Mouse (Mus musculus) lung, embryonic 15.5 days (tissue): ENCODE measurements around the gene Gm11127. TPM values are rescaled to one million over a fixed set of nuclear protein-coding genes. Genes with fewer than 3 reads are reported as not detected.
"Not testable (repeated sequence)": the region's sequence is repeated elsewhere in the genome, so short reads cannot be mapped to it uniquely, and the experiment has no call there.

Experiments
- ATAC-seq: fragments of 200-750 bp; cut with Nextera tagmentation; 2 replicates; pipeline ENCODE4 v1.8.0; 2017; ENCODE audit warnings: moderate number of reproducible peaks, borderline replicate concordance; ENCODE audit not compliant: low FRiP score, low TSS enrichment; ENCODE audit errors: extremely low read depth
- H3K27ac ChIP-seq: fragments of 300-500 bp; sonication (generic); 2 replicates; pipeline ENCODE4 v1.5.1; 2015; ENCODE audit warnings: moderate library complexity, mild to moderate bottlenecking, inconsistent platforms
- H3K27me3 ChIP-seq: fragments of 300-500 bp; sonication (generic); 2 replicates; pipeline ENCODE4 v1.6.1; 2015; ENCODE audit warnings: inconsistent platforms
- H3K36me3 ChIP-seq: fragments of 300-500 bp; sonication (generic); 2 replicates; pipeline ENCODE4 v1.6.1; 2015; ENCODE audit warnings: inconsistent platforms
- H3K4me1 ChIP-seq: fragments of 300-500 bp; sonication (generic); 2 replicates; pipeline ENCODE4 v1.6.1; 2015; ENCODE audit warnings: inconsistent platforms
- H3K4me2 ChIP-seq: fragments of 300-500 bp; sonication (generic); 2 replicates; pipeline ENCODE4 v1.6.1; 2015; ENCODE audit warnings: inconsistent platforms, mild to moderate bottlenecking, moderate library complexity
- H3K4me3 ChIP-seq: fragments of 300-500 bp; sonication (generic); 2 replicates; pipeline ENCODE4 v1.5.1; 2015; ENCODE audit warnings: mild to moderate bottlenecking, inconsistent platforms
- H3K9ac ChIP-seq: fragments of 300-500 bp; sonication (generic); 2 replicates; pipeline ENCODE4 v1.6.1; 2015; ENCODE audit warnings: inconsistent platforms
- H3K9me3 ChIP-seq: fragments of 300-500 bp; sonication (generic); 2 replicates; pipeline ENCODE4 v1.6.1; 2016; ENCODE audit warnings: inconsistent platforms
- whole genome bisulfite sequencing: fragments of 180-500 bp; shearing (Covaris S2); methylation state at CpG from one replicate; pipeline ENCODE4 v1.1.7; 2015; 5-methylcytosine and 5-hydroxymethylcytosine counted together
- polyA plus RNA-seq: library from polyadenylated mRNA; unstranded; fragments of >200 nt; fragmentation: Nextera tagmentation; extraction: Ambion mirVana; gene quantifications from 2 replicates; pipeline ENCODE4 v1.2.1, GENCODE M21; 2015

Gm11127 gene
- polyA plus RNA-seq, 1 experiment from 2014 or later, result not detected

- H3K4me2 ChIP-seq, H3K4me1 ChIP-seq, H3K4me3 ChIP-seq, H3K27me3 ChIP-seq, H3K9me3 ChIP-seq, H3K36me3 ChIP-seq, H3K27ac ChIP-seq, H3K9ac ChIP-seq, ATAC-seq: not testable (repeated sequence)
- 77% methylated on average over 4 of the region's 4 CpGs for WGBS
Measured at GRCm38 (mm10) chr17:36030046-36030702, 28.0 kb downstream of the Gm11127 start.

DNA sequence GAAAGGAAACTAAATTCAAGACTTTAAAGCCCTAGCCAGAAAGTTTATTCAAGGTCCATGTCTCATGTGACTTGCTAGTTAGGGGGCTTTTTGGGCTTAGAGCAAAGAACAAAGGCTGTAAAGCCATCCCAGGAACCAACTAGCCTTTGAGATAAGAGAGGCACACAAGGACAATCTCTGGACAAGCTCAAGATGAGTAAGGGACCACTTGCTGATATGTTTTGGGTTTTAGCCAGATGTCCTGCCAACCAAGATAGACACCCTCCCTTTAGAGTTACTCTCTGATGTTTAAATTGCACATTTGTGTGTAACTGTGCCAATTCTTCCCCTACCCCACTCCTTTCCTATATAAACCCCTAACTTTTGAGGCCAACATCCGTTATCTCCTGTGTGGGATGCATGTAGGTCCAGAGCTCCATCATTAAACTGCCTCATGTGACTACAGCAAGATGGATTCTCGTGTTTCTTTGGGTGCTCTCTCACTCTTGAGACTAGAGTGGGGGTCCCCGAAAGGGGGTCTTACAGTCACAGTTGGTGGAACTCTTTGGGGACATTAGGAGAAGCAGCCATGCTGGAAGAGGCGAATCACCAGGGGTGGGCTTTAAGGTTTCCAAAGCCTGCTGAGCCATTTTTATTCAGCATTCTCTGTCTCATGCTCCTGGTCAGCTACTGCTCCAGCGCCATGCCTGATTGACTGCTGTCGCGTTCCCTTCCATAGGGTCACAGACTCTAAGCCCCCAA lies 29.1 kb downstream of the Gm11127 start:
- Histone ChIP-seq H3K27me3 (no peaks in the 10 kb centered on the region), H3K4me1 (peaks cover 9% of the 10 kb centered on the region; the same call in 1 of the 2 replicates), H3K9me3 (no peaks in the 10 kb centered on the region), H3K36me3 (no peaks in the 10 kb centered on the region), H3K4me2 (no peak overlapping the region), H3K9ac (no peak overlapping the region), H3K27ac (no peak overlapping the region), H3K4me3 (no peak overlapping the region)
- WGBS, result 88% methylated on average over 7 of the region's 7 CpGs
- ATAC-seq, result no peak

GRCm38 (mm10) chr17:36027663-36028062 lies 30.5 kb downstream of the Gm11127 start:
- Histone ChIP-seq H3K27me3 (no peaks in the 10 kb centered on the region), H3K27ac (no peak overlapping the region), H3K4me3 (no peak overlapping the region), H3K4me1 (peaks cover 21% of the 10 kb centered on the region), H3K36me3 (no peaks in the 10 kb centered on the region), H3K9me3 (no peaks in the 10 kb centered on the region), H3K4me2 (no peak overlapping the region), H3K9ac (no peak overlapping the region)
- ATAC-seq, result no peak
- 71% methylated on average over 4 of the region's 4 CpGs for WGBS

- no peak overlapping the region for H3K4me3 ChIP-seq
- no peaks in the 10 kb centered on the region for H3K27me3 ChIP-seq
- peaks cover 13% of the 10 kb centered on the region for H3K4me1 ChIP-seq
- no peak overlapping the region for H3K27ac ChIP-seq
- 56% methylated on average over 4 of the region's 4 CpGs for WGBS
- no peak overlapping the region for H3K4me2 ChIP-seq
- H3K9me3 ChIP-seq, result no peaks in the 10 kb centered on the region; the same call in 1 of the 2 replicates
- ATAC-seq, result no peak
- no peaks in the 10 kb centered on the region for H3K36me3 ChIP-seq
- H3K9ac ChIP-seq, result no peak overlapping the region
Measured at GRCm38 (mm10) chr17:36025901-36026300, 32.3 kb downstream of the Gm11127 start.

DNA sequence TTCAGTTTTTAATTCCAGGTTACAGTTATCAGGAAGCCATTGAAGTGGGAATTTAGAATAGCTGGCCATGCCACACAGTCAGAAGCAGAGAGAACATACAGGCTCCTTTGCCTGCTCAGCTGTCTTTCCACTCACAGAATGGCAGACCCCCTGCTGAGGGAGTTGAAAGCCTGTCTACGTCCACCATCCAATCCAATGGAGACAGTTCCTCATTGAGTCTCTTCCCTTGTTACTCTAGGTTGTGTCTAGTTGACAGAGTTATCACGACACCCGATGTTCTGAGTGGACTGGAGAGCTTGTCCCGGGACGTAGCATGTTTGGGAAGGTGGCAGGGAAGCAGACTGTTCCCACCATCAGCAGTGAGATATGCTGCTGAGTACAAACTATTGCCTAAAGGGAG lies 33.0 kb downstream of the Gm11127 start:
- no peak overlapping the region for H3K9ac ChIP-seq
- H3K36me3 ChIP-seq, result no peaks in the 10 kb centered on the region
- no peak overlapping the region for H3K4me3 ChIP-seq
- H3K4me2 ChIP-seq, result no peak overlapping the region
- no peaks in the 10 kb centered on the region for H3K27me3 ChIP-seq
- ATAC-seq, result no peak
- H3K9me3 ChIP-seq, result no peaks in the 10 kb centered on the region; the same call in 1 of the 2 replicates
- no peak overlapping the region for H3K27ac ChIP-seq
- 48% methylated on average over 5 of the region's 5 CpGs for WGBS
- H3K4me1 ChIP-seq, result peaks cover 13% of the 10 kb centered on the region

DNA sequence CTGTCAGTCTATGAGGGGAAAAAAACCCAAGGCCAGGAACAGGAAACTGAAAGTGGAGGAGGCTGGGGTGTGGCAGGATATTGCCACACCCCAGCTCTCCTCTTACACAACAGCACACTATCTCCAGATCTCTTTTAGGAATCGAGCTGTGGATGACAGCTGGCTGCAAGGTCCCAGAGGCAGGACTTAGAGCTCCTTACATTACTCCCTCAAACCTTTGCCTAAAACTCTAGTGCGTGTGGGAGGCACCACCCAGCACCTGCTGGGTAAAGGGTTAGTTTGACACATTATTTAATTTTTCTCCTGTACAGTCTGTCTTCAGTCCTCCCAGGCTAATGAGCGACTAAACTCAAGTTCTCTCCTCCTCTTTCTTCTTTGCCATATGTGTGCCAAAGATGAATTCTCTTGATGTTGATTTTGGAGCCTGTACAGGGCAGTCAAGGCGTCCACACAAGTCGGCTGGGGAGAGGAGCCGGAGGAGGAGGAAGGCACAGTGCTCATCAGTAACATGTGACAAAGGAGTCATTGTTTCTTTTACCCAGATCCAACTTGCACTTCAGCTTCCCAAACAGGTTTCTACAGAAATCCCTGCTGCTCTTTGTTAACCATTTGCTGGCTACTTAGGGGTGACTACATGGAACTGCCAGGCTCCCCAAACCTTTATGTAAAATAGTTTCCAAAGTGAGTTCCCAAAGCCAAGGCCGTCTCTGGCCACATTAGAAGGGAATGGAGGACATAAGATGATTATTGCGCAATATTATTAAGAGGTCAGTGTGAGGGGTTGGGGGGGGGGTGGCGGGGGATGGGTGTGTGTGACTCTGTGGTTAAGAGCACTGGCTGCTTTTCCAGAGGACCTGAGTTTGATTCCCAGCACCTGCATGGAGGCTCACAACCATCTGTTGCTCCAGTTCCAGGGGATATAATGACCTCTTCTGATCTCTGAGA lies 34.2 kb downstream of the Gm11127 start:
- no peak for ATAC-seq
- no peak overlapping the region for H3K9ac ChIP-seq
- H3K27ac ChIP-seq, result peak overlapping the region; percentile 48
- H3K4me1 ChIP-seq, result peaks cover 13% of the 10 kb centered on the region
- H3K4me2 ChIP-seq, result no peak overlapping the region
- no peaks in the 10 kb centered on the region; the same call in 1 of the 2 replicates for H3K9me3 ChIP-seq
- 42% methylated on average over 9 of the region's 9 CpGs for WGBS
- H3K4me3 ChIP-seq, result no peak overlapping the region
- H3K27me3 ChIP-seq, result no peaks in the 10 kb centered on the region
- H3K36me3 ChIP-seq, result no peaks in the 10 kb centered on the region

DNA sequence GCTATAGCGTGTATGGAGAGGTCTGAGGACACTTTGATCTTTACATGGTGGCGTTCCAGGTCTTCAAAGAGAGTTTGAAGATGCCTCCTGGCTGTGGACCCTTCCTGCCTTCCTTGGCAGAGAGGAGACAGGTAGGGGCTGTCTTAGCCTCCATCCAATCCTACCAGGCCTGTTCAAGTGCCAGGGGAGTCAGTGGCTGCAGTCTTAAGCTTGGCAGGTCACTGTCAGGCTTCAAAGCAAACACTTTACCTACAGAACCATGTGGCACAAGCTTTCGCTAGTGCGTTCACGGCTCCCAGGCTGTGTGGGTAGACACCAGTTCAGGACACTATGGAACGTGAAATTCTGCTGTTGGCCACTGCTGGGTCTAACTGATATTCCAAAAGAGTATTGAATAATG lies 35.2 kb downstream of the Gm11127 start:
- Histone ChIP-seq H3K9ac (no peak overlapping the region), H3K36me3 (no peaks in the 10 kb centered on the region), H3K4me3 (no peak overlapping the region), H3K9me3 (no peaks in the 10 kb centered on the region; the same call in 1 of the 2 replicates), H3K4me2 (no peak overlapping the region), H3K27ac (no peak overlapping the region), H3K27me3 (no peaks in the 10 kb centered on the region), H3K4me1 (peaks cover 13% of the 10 kb centered on the region)
- no peak for ATAC-seq
- 81% methylated on average over 6 of the region's 6 CpGs for WGBS

DNA sequence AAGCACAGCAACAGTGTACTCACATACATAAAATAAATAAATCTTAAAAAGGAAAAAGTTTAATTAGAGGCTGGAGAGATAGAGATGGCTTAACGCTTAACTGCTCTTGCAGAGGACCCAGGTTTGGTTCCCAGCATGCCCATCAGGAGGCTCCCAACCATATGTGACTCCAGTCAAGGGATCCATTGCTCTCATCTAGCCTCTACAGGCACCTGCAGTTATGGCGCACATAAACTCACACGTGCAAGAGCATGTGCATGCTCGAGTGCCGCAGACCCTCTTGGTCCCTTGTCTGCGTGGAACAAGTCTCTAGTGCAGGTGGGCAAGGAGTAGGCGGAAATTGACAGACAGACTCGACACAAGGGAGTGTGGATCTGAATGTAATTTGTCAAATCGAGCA lies 36.1 kb downstream of the Gm11127 start:
- ATAC-seq, result no peak

DNA sequence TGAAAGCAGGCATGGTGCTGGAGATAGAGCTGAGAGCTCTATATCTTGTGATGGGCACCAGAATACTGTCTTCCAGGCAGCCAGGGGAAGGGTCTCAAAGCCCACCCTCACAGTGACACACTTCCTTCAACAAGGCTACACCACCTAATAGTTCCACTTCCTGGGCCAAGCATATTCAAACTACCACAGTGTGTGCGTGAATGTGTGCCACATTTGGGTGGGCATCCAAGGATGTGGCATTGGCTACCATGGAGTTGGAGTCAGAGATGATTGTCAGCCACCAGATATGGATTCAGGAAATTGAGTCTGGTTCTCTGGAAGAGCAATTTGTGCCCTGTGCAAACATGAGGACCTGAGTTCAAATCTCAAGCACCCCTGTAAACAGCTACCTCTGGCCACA lies 36.9 kb downstream of the Gm11127 start:
- Histone ChIP-seq H3K27me3 (no peaks in the 10 kb centered on the region), H3K4me1 (peaks cover 13% of the 10 kb centered on the region), H3K4me3 (no peak overlapping the region), H3K4me2 (peak overlapping the region; percentile 35; the same call in 1 of the 2 replicates), H3K27ac (peak overlapping the region; percentile 12; the same call in 1 of the 2 replicates), H3K9ac (no peak overlapping the region), H3K36me3 (no peaks in the 10 kb centered on the region), H3K9me3 (no peaks in the 10 kb centered on the region; the same call in 1 of the 2 replicates)
- 93% methylated on average over 1 of the region's 1 CpGs for WGBS
- ATAC-seq, result no peak

More for the DNA sequence above, 36.1 kb downstream of the Gm11127 start:
- no peaks in the 10 kb centered on the region for H3K27me3 ChIP-seq
- H3K9me3 ChIP-seq, result no peaks in the 10 kb centered on the region; the same call in 1 of the 2 replicates
- 94% methylated on average over 9 of the region's 9 CpGs for WGBS
- no peak overlapping the region for H3K4me2 ChIP-seq
- no peaks in the 10 kb centered on the region for H3K36me3 ChIP-seq
- H3K9ac ChIP-seq, result no peak overlapping the region
- peaks cover 13% of the 10 kb centered on the region for H3K4me1 ChIP-seq
- no peak overlapping the region for H3K4me3 ChIP-seq
- no peak overlapping the region for H3K27ac ChIP-seq

DNA sequence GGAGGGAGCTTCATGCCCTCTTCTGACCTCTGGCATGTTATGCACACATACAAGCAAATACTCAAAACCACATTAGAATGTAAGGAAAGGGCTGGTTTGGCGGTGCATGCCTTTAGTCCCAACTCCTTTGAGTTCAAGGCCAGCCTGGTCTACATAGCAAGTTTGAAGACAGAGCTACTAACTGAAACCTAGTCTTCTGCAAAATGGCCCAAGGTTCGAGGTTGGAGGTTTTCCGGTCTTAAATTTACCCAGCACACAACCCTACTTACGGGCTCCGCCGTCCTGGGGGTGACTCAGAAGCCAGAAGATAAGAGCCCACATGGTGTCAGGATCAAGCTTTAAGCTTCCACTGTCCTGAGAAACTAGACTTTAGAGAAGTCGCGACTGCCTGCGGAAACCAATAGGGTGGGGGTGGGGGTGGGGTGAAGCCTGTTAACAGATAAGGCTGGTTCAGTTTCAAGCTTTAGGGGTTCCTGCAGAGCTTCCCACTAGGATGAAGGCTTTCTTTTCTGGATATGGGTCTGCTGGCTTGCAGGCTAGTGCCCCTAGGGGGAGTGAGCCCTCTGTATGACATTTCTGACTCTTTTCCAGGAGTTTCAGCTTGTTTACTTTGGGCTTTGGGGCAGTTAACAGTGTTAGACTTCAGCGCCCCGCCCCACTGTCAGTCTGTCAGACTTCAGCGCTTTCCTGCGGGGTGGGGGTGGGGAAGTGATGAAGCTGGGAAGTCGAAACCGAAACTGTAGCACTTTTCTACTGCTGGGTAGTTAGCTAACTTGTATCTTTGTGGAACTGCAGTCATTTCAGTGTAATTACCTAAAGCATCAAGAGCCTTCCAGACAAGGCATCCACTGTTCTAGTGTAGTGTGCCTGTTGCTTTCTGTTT lies 37.7 kb downstream of the Gm11127 start, which contains the start of gene H2-T24:
H2-T24 (minus strand) TSS at position 370 of the 883 bp plus-strand sequence.
- Histone ChIP-seq H3K27ac (peak within 1 kb of the TSS; percentile 12; the same call in 1 of the 2 replicates), H3K9ac (no peak within 1 kb of the TSS), H3K27me3 (no peaks in the 10 kb centered on the region), H3K36me3 (no peaks in the 10 kb centered on the region), H3K9me3 (no peaks in the 10 kb centered on the region; the same call in 1 of the 2 replicates), H3K4me3 (peak within 1 kb of the TSS; percentile 8; the same call in 1 of the 2 replicates), H3K4me2 (peak within 1 kb of the TSS; percentile 35), H3K4me1 (peaks cover 13% of the 10 kb centered on the region)
- ATAC-seq, result peak; percentile 63; the same call in 1 of the 2 replicates
- 24% methylated on average over 15 of the region's 15 CpGs for WGBS
